Mouse (Mus musculus): ENCODE measurements at regions not wholly inside any gene's neighbourhood (a gene's known extent, or its start where the extent isn't known, plus 50 kb on each side); places are given as distances from the start of the nearest gene placed in this dataset.
"Not testable (repeated sequence)": the region's sequence is repeated elsewhere in the genome, so short reads cannot be mapped to it uniquely, and the experiment has no call there.

GRCm38 (mm10) chr14:71053788-71054641 is 454.4 kb upstream of the Fam160b2 start:
- no peak overlapping the region for H3K9ac ChIP-seq (replicated peaks; ENCODE audit: low read length, poor library complexity, severe bottlenecking)
- H3K27ac ChIP-seq (ENCODE audit: low read depth, low read length), result no peak overlapping the region
- no peaks in the 10 kb centered on the region for H3K4me1 ChIP-seq (ENCODE audit: insufficient read depth, low read length)
- no peaks in the 10 kb centered on the region for H3K9me3 ChIP-seq (ENCODE audit: low read length)
- no peaks in the 10 kb centered on the region for H3K36me3 ChIP-seq (ENCODE audit: insufficient read depth, low read length)
- H3K4me2 ChIP-seq (ENCODE audit: low read depth, low read length, poor library complexity, severe bottlenecking), result no peak overlapping the region
- ATAC-seq (ENCODE audit: low FRiP score) (no peak), DNase-seq (ENCODE audit: low spot score) (peak; percentile 30)
- H3K27me3 ChIP-seq (ENCODE audit: insufficient read depth, low read length), result no peaks in the 10 kb centered on the region
- WGBS, result 78% methylated on average over 9 of the region's 9 CpGs
- TF ChIP-seq CTCF (IDR thresholded peaks at IDR 0.05), result no peak
- no peak overlapping the region for H3K4me3 ChIP-seq (ENCODE audit: low read depth, low read length)

DNA sequence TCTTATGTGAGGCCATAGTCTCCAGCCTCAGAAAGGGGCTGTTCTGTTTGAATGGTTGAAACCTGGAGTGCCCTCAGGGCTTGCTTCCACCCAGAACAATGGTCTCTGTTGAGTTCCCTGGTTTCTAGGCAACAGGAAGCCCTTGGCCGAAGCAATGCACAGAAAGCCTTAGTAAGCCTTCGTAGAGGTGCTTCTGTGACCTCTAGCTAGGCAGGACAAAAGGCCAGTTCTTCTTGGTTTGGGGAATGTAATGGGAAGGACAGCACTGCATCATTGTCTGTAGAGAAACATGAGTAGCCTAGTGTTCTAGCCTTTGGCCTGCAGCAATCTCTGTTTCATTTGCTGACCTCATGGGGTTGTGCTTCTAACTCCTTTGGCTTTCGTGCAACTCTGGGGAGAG is 447.5 kb upstream of the Fam160b2 start:
- Histone ChIP-seq H3K27me3 (ENCODE audit: insufficient read depth, low read length) (no peaks in the 10 kb centered on the region), H3K9me3 (ENCODE audit: low read length) (no peaks in the 10 kb centered on the region), H3K4me3 (ENCODE audit: low read depth, low read length) (no peak overlapping the region), H3K27ac (ENCODE audit: low read depth, low read length) (no peak overlapping the region), H3K36me3 (ENCODE audit: insufficient read depth, low read length) (no peaks in the 10 kb centered on the region), H3K4me1 (ENCODE audit: insufficient read depth, low read length) (no peaks in the 10 kb centered on the region), H3K4me2 (ENCODE audit: low read depth, low read length, poor library complexity, severe bottlenecking) (no peak overlapping the region), H3K9ac (replicated peaks; ENCODE audit: low read length, poor library complexity, severe bottlenecking) (no peak overlapping the region)
- DNase-seq (ENCODE audit: low spot score) (no peak), ATAC-seq (ENCODE audit: low FRiP score) (no peak)
- TF ChIP-seq CTCF (IDR thresholded peaks at IDR 0.05), result no peak
- 18% methylated on average over 3 of the region's 3 CpGs for WGBS

DNA sequence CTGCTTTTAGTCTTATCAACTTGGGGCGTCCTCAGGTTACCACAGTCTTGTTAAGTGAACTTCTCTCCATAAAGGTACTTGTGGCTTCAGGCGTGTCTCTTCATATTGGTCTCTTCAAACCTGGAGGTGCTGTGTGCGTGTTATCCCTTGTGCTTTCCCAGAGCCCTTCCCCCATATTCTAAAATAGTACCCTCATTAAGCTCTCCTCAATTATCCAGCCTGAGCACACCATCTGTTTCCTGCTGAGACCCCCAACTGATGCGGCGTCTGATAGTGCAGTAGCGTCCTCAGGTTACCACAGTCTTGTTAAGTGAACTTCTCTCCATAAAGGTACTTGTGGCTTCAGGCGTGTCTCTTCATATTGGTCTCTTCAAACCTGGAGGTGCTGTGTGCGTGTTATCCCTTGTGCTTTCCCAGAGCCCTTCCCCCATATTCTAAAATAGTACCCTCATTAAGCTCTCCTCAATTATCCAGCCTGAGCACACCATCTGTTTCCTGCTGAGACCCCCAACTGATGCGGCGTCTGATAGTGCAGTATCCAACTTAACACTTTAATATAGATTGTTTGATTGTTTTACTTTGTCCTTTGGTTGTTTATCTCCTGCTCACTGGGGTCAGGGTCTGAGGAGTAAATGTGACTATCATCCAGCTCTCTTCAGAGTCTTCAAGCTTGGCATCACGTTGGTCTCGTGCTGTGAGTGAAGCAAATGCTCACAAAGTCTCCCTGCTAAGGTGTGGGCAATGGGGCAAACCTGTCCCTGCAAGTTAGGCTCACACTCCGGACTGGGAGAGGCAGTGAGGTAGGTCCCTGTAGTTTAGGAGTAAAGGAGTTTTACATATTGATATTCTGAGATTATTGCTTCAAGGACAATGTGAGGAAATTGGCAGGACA is 444.5 kb upstream of the Fam160b2 start:
- not testable (repeated sequence) for H3K9ac ChIP-seq (replicated peaks; ENCODE audit: low read length, poor library complexity, severe bottlenecking); H3K27ac ChIP-seq (ENCODE audit: low read depth, low read length); H3K9me3 ChIP-seq (ENCODE audit: low read length); H3K4me3 ChIP-seq (ENCODE audit: low read depth, low read length); H3K27me3 ChIP-seq (ENCODE audit: insufficient read depth, low read length); H3K4me2 ChIP-seq (ENCODE audit: low read depth, low read length, poor library complexity, severe bottlenecking); DNase-seq (ENCODE audit: low spot score); H3K4me1 ChIP-seq (ENCODE audit: insufficient read depth, low read length); ATAC-seq (ENCODE audit: low FRiP score); H3K36me3 ChIP-seq (ENCODE audit: insufficient read depth, low read length)
- 52% methylated on average over 11 of the region's 13 CpGs for WGBS

DNA sequence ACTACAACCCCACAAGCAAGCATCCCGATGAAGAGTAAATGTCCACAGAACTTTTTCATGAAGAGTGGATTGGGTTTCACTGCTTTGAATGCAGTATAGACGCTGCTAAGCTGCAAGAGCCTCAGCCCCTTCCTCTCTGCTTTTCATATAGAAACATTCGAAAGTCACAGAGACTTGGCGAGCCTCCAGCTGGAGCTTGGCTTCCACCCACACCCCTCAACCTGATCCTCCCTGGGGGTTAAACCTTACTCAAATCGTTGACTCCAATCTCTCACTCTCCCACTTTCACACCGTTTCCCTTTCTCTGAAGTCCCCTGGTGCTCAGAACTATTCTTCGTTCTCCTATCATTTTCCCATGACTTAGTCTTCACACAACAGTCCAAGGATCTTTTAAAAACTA is 437.0 kb upstream of the Fam160b2 start:
- TF ChIP-seq CTCF (IDR thresholded peaks at IDR 0.05), result no peak
- no peak overlapping the region for H3K4me3 ChIP-seq (ENCODE audit: low read depth, low read length)
- H3K36me3 ChIP-seq (ENCODE audit: insufficient read depth, low read length), result no peaks in the 10 kb centered on the region
- WGBS, result 71% methylated on average over 7 of the region's 7 CpGs
- no peak overlapping the region for H3K4me2 ChIP-seq (ENCODE audit: low read depth, low read length, poor library complexity, severe bottlenecking)
- no peak for ATAC-seq (ENCODE audit: low FRiP score)
- no peak for DNase-seq (ENCODE audit: low spot score)
- H3K9ac ChIP-seq (replicated peaks; ENCODE audit: low read length, poor library complexity, severe bottlenecking), result no peak overlapping the region
- no peaks in the 10 kb centered on the region for H3K9me3 ChIP-seq (ENCODE audit: low read length)
- H3K27me3 ChIP-seq (ENCODE audit: insufficient read depth, low read length), result no peaks in the 10 kb centered on the region
- no peak overlapping the region for H3K27ac ChIP-seq (ENCODE audit: low read depth, low read length)
- no peaks in the 10 kb centered on the region for H3K4me1 ChIP-seq (ENCODE audit: insufficient read depth, low read length)

DNA sequence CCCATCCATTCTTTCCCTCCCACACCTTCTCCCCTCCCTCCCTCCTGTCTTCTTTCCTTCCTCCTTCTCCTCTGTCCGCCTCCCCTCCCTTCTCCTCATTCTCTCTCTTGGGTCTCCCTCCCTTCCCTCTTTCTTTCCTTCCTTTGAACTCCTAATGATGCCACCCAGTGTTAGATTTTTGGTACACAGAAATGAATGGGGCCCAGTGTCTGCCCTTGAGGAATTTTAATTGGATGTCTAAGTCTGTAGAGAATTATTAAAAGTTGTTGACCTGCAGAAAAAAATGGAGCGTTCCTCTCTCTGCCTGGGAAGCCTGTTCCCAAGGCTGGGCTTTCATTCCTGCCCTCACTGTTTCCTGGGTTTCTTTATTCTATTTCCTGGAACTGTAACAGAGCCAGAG is 434.0 kb upstream of the Fam160b2 start:
- no peaks in the 10 kb centered on the region for H3K27me3 ChIP-seq (ENCODE audit: insufficient read depth, low read length)
- no peak for TF ChIP-seq CTCF (IDR thresholded peaks at IDR 0.05)
- no peaks in the 10 kb centered on the region for H3K4me1 ChIP-seq (ENCODE audit: insufficient read depth, low read length)
- DNase-seq (ENCODE audit: low spot score) (no peak), ATAC-seq (ENCODE audit: low FRiP score) (no peak)
- 52% methylated on average over 2 of the region's 2 CpGs for WGBS
- H3K4me2 ChIP-seq (ENCODE audit: low read depth, low read length, poor library complexity, severe bottlenecking), result no peak overlapping the region
- no peaks in the 10 kb centered on the region for H3K36me3 ChIP-seq (ENCODE audit: insufficient read depth, low read length)
- no peak overlapping the region for H3K4me3 ChIP-seq (ENCODE audit: low read depth, low read length)
- no peaks in the 10 kb centered on the region for H3K9me3 ChIP-seq (ENCODE audit: low read length)
- no peak overlapping the region for H3K27ac ChIP-seq (ENCODE audit: low read depth, low read length)
- no peak overlapping the region for H3K9ac ChIP-seq (replicated peaks; ENCODE audit: low read length, poor library complexity, severe bottlenecking)

Measured in midbrain, postnatal 0 days (tissue).